Mouse (Mus musculus) layer of hippocampus, adult 18-20 months (tissue): ENCODE measurements around the gene BC049352. TPM values are rescaled to one million over a fixed set of nuclear protein-coding genes. Genes with fewer than 3 reads are reported as not detected.

ENCODE experiments used
- DNase-seq, 2 experiments: peaks; one replicate each; pipeline ENCODE4 v3.0.0; 2022; ENCODE audit warnings: low spot score in 2 of 2
- long read RNA-seq: library from polyadenylated mRNA; stranded (forward); transcript quantifications from one replicate; pipeline ENCODE4 v2.0.0, GENCODE M21; 2021
- total RNA-seq, 2 experiments: library from RNA; stranded (reverse); gene quantifications; 2 replicates each; pipeline ENCODE4 v1.2.3; 2021

Gene BC049352
- under 1 TPM; 0.22 to 0.81 TPM for total RNA-seq
- long read RNA-seq = 0 reads

- no peak for DNase-seq
These were observed at the start of gene BC049352 for GRCm38 (mm10) chr9:45181770-45182169. TSS of gene BC049352 (plus strand) at chr9:45182007.

- no peak for DNase-seq
These were observed 48.1 kb upstream of the BC049352 start for GRCm38 (mm10) chr9:45133484-45134310.

GRCm38 (mm10) chr9:45136442-45137169 lies 45.2 kb upstream of the BC049352 start:
- DNase-seq = no peak

GRCm38 (mm10) chr9:45138191-45139032 lies 43.4 kb upstream of the BC049352 start, which contains the start of gene Scn4b:
TSS of gene Scn4b (plus strand) at chr9:45138395.
- DNase-seq = peak; percentile 21 to 45

GRCm38 (mm10) chr9:45139082-45139481 lies 42.7 kb upstream of the BC049352 start:
- DNase-seq = no peak

- no peak for DNase-seq
These were observed 40.9 kb upstream of the BC049352 start for GRCm38 (mm10) chr9:45140945-45141344.

GRCm38 (mm10) chr9:45142686-45143085 lies 39.1 kb upstream of the BC049352 start:
- DNase-seq = no peak

GRCm38 (mm10) chr9:45145533-45146266 lies 36.1 kb upstream of the BC049352 start:
- DNase-seq = peak in 1 of 2 experiments; percentile 32

- peak; percentile 67 to 87 for DNase-seq
These were observed 35.6 kb upstream of the BC049352 start for GRCm38 (mm10) chr9:45146267-45146597.

GRCm38 (mm10) chr9:45150933-45151332 lies 30.9 kb upstream of the BC049352 start:
- no peak for DNase-seq

- DNase-seq = no peak
These were observed 28.4 kb upstream of the BC049352 start for GRCm38 (mm10) chr9:45153361-45153760.

- no peak for DNase-seq
These were observed 13.9 kb upstream of the BC049352 start for GRCm38 (mm10) chr9:45167903-45168302.

GRCm38 (mm10) chr9:45170150-45170549 lies 11.7 kb upstream of the BC049352 start:
- DNase-seq = peak in 1 of 2 experiments; percentile 31

GRCm38 (mm10) chr9:45171073-45171610 lies 10.7 kb upstream of the BC049352 start:
- no peak for DNase-seq

- no peak for DNase-seq
These were observed 8.3 kb upstream of the BC049352 start for GRCm38 (mm10) chr9:45173475-45173874.

GRCm38 (mm10) chr9:45179282-45179681 lies 2.5 kb upstream of the BC049352 start:
- no peak for DNase-seq

- DNase-seq = no peak
These were observed 714 bp downstream of the BC049352 start for GRCm38 (mm10) chr9:45182521-45182920.

- no peak for DNase-seq
These were observed 1.5 kb downstream of the BC049352 start for GRCm38 (mm10) chr9:45183266-45183665.

GRCm38 (mm10) chr9:45185250-45185649 lies 3.4 kb downstream of the BC049352 start:
- DNase-seq = peak; percentile 33 to 60
